Mouse (Mus musculus) liver, embryonic 12.5 days (tissue): ENCODE measurements around the gene Pla2g6. TPM values are rescaled to one million over a fixed set of nuclear protein-coding genes. Genes with fewer than 3 reads are reported as not detected.

Experiments used
- ATAC-seq: fragments of 200-750 bp; cut with Nextera tagmentation; 2 replicates; pipeline ENCODE4 v1.8.0; 2017; ENCODE audit warnings: moderate number of reproducible peaks, mild to moderate bottlenecking, moderate library complexity
- H3K27ac ChIP-seq: fragments of 300-500 bp; sonication (generic); 2 replicates; pipeline ENCODE4 v1.5.1; 2016; ENCODE audit warnings: mild to moderate bottlenecking
- H3K27me3 ChIP-seq: fragments of 300-500 bp; sonication (generic); replicated peaks from 2 replicates; pipeline ENCODE4 v1.6.1; 2016; ENCODE audit warnings: mild to moderate bottlenecking, moderate library complexity
- H3K36me3 ChIP-seq: fragments of 300-500 bp; sonication (generic); 2 replicates; pipeline ENCODE4 v1.6.1; 2016; ENCODE audit warnings: mild to moderate bottlenecking, moderate library complexity
- H3K4me1 ChIP-seq: fragments of 300-500 bp; sonication (generic); 2 replicates; pipeline ENCODE4 v1.6.1; 2016
- H3K4me2 ChIP-seq: fragments of 300-500 bp; sonication (generic); 2 replicates; pipeline ENCODE4 v1.6.1; 2016; ENCODE audit warnings: mild to moderate bottlenecking, moderate library complexity
- H3K4me3 ChIP-seq: fragments of 300-500 bp; sonication (generic); 2 replicates; pipeline ENCODE4 v1.5.1; 2016; ENCODE audit warnings: mild to moderate bottlenecking, moderate library complexity
- H3K9ac ChIP-seq: fragments of 300-500 bp; sonication (generic); 2 replicates; pipeline ENCODE4 v1.6.1; 2016; ENCODE audit warnings: mild to moderate bottlenecking, moderate library complexity
- H3K9me3 ChIP-seq: fragments of 300-500 bp; sonication (generic); replicated peaks from 2 replicates; pipeline ENCODE4 v1.6.1; 2016; ENCODE audit warnings: mild to moderate bottlenecking, moderate library complexity
- WGBS: fragments of 180-500 bp; shearing (Covaris S2); methylation state at CpG from one replicate; pipeline ENCODE4 v1.1.7; 2016; ENCODE audit not compliant: insufficient replicate concordance; 5-methylcytosine and 5-hydroxymethylcytosine counted together
- polyA plus RNA-seq: library from polyadenylated mRNA; unstranded; fragments of >200 nt; fragmentation: Nextera tagmentation; extraction: Ambion mirVana; gene quantifications from 2 replicates; pipeline ENCODE4 v1.2.1, GENCODE M21; 2016

Gene Pla2g6
- polyA plus RNA-seq, 1 experiment from 2014 or later: 17.3 TPM

DNA sequence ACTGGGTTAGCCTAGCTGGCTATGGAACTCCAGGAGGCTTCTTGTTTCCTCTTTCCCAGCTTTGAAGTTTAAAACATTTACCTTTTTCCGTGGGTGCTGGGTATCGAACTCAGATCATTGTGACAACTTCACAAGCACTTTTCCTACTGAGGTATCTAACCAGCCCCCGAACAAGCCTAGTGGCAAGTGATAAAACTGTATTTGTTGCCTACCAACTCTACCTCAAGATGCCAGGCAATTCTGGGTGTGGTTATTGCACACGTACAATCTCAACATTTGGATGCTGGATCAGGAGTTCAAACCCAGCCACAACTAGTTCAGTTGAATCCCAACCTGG is 717 bp upstream of the Pla2g6 start:
- no peaks in the 10 kb centered on the region for H3K36me3 ChIP-seq
- H3K4me2 ChIP-seq: peak overlapping the region; percentile 85
- H3K4me3 ChIP-seq: no peak overlapping the region
- no peaks in the 10 kb centered on the region for H3K9me3 ChIP-seq
- H3K27me3 ChIP-seq: no peaks in the 10 kb centered on the region
- H3K4me1 ChIP-seq: peaks cover 63% of the 10 kb centered on the region
- WGBS: 61% methylated on average over 4 of the region's 4 CpGs
- no peak overlapping the region for H3K9ac ChIP-seq
- no peak for ATAC-seq
- peak overlapping the region; percentile 91; the same call in 1 of the 2 replicates for H3K27ac ChIP-seq

DNA sequence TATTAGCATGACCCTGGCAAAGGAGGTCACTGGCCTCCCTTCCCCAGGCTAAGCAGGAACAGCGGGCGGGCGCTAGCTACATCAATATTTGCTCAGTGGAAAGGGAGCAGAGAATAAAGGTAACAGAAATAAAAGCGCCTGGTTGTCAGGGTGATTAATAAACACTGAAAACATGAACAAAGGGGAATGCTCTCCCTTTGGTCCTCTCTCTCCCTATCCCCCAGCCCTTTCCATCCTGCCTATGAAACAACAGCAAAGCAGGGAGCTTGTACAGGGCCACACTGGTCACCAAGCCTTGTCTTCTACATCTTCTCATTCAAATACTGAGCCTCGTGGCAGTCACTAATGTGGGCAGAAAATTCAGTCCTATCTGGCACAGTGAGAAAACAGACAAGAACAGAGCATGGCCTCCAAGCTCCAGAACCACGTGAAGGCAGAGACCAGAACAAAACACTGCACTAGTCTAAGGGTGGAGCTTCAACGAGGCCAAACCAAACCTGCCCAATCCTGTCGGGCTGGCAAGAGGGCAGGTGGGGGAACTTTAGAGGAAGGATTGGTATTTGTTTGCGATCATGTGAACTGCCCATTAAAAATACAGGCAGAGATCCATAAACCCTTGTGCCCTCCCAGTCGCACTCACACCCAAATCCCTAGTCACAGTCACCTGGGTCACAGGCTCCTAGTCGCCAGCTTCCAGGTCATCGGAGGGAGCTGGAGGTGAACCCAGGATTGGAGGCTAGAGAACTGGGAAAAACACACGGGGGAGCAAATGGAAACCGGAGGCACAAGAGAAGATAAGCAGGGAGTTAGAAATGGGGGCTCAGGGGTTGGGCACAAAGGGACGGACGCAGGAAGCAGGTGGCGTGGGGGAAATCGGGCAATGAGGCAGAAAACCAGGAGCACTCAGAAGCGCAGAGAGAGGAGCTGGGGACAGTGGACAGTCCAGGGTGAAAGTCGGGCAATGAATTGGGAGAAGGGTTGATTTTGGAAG is 924 bp downstream of the Pla2g6 start:
- no peaks in the 10 kb centered on the region for H3K27me3 ChIP-seq
- peak overlapping the region; percentile 69 for H3K4me3 ChIP-seq
- 14% methylated on average over 20 of the region's 20 CpGs for WGBS
- peak overlapping the region; percentile 85 for H3K4me2 ChIP-seq
- H3K9ac ChIP-seq: peak overlapping the region; percentile 87
- ATAC-seq: peak; percentile 40
- peak overlapping the region; percentile 91 for H3K27ac ChIP-seq
- H3K9me3 ChIP-seq: no peaks in the 10 kb centered on the region
- H3K4me1 ChIP-seq: peaks cover 67% of the 10 kb centered on the region
- no peaks in the 10 kb centered on the region for H3K36me3 ChIP-seq

DNA sequence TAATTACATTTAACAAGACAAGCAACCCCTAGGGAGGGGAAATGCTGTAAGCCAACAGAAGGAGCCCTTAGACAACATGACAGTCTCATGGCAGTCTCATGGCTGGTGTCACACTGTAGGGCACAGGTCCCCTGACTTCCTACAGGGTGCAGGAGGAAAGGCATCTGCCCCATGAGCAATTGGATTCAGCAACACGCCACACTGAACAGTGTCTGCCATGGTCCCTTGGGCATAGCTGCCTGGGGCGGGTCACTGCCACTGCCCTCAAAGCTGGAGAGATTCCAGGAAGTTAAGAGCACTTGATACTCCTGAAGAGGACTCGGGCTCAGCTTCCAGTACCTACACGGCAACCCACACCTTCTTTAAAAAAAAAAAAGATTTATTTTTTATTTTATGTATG is 1.9 kb downstream of the Pla2g6 start:
- H3K36me3 ChIP-seq: no peaks in the 10 kb centered on the region
- ATAC-seq: no peak
- peak overlapping the region; percentile 87 for H3K9ac ChIP-seq
- no peaks in the 10 kb centered on the region for H3K27me3 ChIP-seq
- H3K4me2 ChIP-seq: peak overlapping the region; percentile 85
- WGBS: 56% methylated on average over 4 of the region's 4 CpGs
- H3K27ac ChIP-seq: peak overlapping the region; percentile 91
- no peaks in the 10 kb centered on the region for H3K9me3 ChIP-seq
- peaks cover 77% of the 10 kb centered on the region for H3K4me1 ChIP-seq
- peak overlapping the region; percentile 16; the same call in 1 of the 2 replicates for H3K4me3 ChIP-seq

DNA sequence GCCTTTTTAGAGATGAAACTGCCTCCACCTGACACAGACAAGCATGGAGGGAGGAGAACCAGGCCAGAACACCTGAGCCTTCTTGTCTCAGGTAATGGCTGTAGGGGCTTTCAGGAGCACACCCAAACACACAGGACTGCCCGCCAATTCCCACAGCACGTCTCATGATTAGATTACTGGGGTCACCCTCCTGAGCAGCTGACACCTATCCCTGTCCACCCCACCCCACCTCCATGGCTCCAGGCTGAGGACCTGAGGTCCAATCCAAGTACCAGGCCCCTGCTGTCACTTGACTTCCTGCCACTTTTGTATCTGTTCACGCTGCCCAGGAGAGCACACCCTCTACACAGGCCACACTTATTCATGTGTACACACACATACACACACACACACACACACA is 2.4 kb downstream of the Pla2g6 start:
- Histone ChIP-seq H3K27ac (peak overlapping the region; percentile 91; the same call in 1 of the 2 replicates), H3K27me3 (no peaks in the 10 kb centered on the region), H3K4me2 (peak overlapping the region; percentile 85), H3K9ac (peak overlapping the region; percentile 87), H3K36me3 (no peaks in the 10 kb centered on the region), H3K9me3 (no peaks in the 10 kb centered on the region), H3K4me1 (peaks cover 79% of the 10 kb centered on the region), H3K4me3 (no peak overlapping the region)
- ATAC-seq: no peak
- WGBS: 65% methylated on average over 3 of the region's 3 CpGs

DNA sequence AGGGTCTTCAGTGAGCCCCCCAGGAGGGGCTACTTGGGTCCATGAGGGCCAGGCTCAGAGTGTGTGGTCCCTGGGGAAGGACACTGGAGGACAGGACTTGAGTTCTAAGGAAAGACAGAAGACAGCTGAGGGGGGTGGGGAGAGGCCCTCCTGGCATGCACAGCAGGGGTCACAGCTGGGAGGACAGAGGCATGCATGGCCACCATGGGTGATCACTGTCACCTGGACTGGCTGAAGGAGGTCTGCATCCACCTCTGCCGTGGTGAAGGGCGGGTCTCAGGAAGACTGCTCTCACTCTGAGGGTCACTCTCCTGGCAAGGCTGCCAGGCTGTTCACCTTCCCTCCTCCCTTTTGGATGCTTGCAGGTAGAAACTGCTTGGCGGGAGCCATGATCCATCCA is 3.8 kb downstream of the Pla2g6 start:
- Histone ChIP-seq H3K4me2 (no peak overlapping the region), H3K27me3 (no peaks in the 10 kb centered on the region), H3K4me3 (no peak overlapping the region), H3K4me1 (peaks cover 76% of the 10 kb centered on the region), H3K27ac (peak overlapping the region; percentile 91; the same call in 1 of the 2 replicates), H3K9ac (peak overlapping the region; percentile 10; the same call in 1 of the 2 replicates), H3K9me3 (no peaks in the 10 kb centered on the region), H3K36me3 (peaks cover 5% of the 10 kb centered on the region)
- 90% methylated on average over 3 of the region's 3 CpGs for WGBS
- no peak for ATAC-seq

DNA sequence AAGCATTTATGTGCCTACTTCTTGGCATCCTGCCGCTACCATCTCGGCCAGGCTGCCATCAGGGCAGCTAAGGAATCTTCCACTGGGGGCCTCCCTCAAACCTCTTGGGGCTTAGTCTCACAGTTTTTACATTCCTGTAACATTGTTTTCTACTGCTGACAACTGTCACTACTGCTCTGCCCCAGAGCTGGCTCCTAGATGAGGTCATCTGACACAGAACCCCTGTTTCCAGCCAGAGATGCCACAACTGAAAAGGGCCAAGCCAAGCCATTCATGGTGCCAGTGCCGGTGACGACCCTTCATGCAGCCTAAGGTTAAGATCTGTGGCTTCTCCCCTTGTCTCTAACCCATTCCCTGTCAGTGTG is 4.4 kb downstream of the Pla2g6 start:
- H3K4me1 ChIP-seq: peaks cover 70% of the 10 kb centered on the region
- H3K9ac ChIP-seq: no peak overlapping the region; the same call in 1 of the 2 replicates
- H3K4me2 ChIP-seq: no peak overlapping the region
- H3K27ac ChIP-seq: peak overlapping the region; percentile 79
- WGBS: 73% methylated on average over 4 of the region's 4 CpGs
- no peaks in the 10 kb centered on the region for H3K27me3 ChIP-seq
- no peak for ATAC-seq
- no peaks in the 10 kb centered on the region for H3K9me3 ChIP-seq
- H3K4me3 ChIP-seq: no peak overlapping the region
- peaks cover 8% of the 10 kb centered on the region for H3K36me3 ChIP-seq

DNA sequence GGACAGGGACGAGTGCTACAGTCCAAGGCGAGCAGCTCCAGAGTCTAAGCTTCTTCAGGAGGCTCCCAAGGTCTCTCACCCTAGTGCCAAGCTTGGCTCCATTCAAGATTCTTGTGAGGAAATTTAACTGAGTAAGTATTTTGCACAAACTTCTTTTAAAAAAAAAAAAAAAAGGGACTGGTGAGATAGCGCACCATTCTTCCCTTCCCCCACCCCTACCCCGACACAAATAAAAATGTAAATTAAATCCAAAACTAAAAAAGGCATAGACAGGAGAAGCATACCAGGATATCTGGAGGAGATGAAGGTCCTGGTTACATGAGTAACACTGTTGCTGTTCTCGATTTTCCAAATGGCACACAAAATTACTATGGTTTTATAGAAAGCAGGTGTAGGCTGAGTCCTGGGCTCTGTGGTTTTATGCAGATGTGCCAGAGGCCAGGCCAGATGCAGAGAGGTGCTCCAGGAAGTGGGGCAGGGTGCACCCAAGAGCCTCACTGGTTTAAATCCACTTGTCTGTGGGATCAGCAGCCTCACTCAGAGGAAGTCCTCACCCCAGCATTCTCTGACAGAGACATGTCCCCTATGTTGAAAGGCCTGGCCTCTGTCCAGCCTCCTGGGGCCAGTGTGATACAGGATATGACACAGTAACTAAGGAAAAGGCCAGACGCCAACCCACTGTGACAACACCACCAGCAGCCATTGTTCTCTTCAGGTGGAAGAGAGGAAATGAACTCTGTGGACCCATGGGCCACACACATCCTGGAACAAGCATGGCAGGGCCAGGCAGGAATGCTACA is 5.0 kb downstream of the Pla2g6 start:
- H3K4me1 ChIP-seq: peaks cover 66% of the 10 kb centered on the region
- 61% methylated on average over 6 of the region's 6 CpGs for WGBS

DNA sequence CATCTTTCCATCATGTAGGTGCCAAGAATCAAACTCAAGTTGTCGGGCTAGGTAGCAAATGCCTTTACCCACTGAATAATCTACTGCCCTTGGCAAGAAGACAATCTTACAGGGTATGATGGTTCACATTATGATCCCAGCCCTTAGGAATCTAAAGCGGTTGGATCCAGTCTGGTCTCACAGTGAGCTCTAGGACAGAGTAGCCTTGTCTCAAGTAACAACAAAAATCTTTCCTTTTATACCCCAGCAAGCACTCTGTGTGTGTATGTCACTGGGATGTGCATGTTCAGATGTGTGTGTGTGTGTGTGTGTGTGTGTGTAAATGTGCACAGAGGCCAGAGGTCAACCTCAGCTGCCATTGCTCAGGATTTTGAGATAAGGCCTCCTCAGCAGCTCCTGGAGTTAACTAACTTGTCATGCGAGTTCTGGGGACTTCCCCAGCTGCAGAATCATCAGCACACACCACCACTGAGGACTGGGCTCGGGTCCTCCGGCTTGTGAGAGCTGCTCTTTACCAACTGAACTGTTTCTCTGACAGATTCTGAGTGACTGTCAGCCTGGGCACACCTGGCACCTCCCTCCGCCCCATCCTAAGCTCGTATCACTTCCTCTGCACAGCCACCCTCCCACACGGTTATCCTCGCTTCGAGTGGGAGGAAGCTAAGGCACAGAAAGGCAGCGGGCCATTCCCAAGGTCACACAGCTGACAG is 5.8 kb downstream of the Pla2g6 start:
- peaks cover 17% of the 10 kb centered on the region for H3K36me3 ChIP-seq
- H3K9ac ChIP-seq: no peak overlapping the region; the same call in 1 of the 2 replicates
- peaks cover 64% of the 10 kb centered on the region for H3K4me1 ChIP-seq
- peak; percentile 13 for ATAC-seq
- H3K27me3 ChIP-seq: no peaks in the 10 kb centered on the region
- H3K4me3 ChIP-seq: no peak overlapping the region
- no peaks in the 10 kb centered on the region for H3K9me3 ChIP-seq
- WGBS: 49% methylated on average over 11 of the region's 11 CpGs
- peak overlapping the region; percentile 79 for H3K27ac ChIP-seq
- peak overlapping the region; percentile 36 for H3K4me2 ChIP-seq

More for the DNA sequence above, 5.0 kb downstream of the Pla2g6 start:
- H3K27me3 ChIP-seq: no peaks in the 10 kb centered on the region
- no peak overlapping the region for H3K4me3 ChIP-seq
- H3K9ac ChIP-seq: no peak overlapping the region
- H3K27ac ChIP-seq: peak overlapping the region; percentile 79
- H3K4me2 ChIP-seq: peak overlapping the region; percentile 36
- no peak for ATAC-seq
- peaks cover 12% of the 10 kb centered on the region for H3K36me3 ChIP-seq
- H3K9me3 ChIP-seq: no peaks in the 10 kb centered on the region

DNA sequence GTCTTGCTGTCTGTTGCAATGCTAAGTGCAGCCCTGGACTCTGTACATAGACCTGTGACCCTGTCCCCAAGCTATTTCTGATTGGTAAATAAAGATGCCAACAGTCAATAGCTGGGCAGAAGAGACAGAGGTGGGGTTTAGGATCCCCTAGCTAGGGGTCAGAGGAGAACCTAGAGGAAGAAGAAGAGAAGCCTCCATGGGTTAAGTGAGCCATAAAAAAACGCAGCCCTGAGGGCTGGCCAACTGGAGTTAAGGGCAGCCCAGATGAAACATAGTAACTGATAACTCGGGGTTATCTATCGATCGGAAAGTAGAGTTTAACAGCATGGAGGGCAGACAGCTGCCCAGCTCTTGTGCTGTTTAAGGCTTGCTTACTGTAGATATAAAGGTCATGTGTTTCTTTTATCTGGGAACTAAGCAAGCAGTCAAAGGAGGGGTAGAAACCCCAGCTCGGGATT is 6.4 kb downstream of the Pla2g6 start:
- peak; percentile 64 for ATAC-seq
- peak overlapping the region; percentile 9; the same call in 1 of the 2 replicates for H3K9ac ChIP-seq

DNA sequence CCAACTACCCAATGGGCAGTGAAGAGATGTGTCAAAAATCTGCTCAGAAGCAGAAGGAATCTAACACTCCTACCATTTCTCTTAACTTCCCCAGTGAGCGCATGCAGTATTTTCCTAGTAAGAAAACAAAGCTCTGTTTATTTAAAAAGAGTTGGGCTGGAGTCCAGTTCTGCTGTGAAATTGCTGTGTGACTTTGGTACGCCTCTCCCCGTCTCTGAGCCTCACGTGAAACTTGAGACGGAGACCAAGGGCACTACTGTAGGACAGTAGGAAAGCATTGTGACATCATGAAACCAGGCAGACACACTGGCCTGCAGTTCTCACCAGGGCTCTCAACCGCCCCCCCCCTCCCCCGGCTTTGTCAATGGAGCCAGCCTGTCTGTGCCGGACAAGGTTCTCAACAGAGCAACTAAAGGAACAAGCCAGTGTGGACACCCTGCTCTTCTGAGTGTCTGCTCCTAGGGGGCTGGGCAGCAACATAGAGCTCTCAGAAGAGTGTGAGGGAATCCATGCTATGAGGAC is 14.3 kb downstream of the Pla2g6 start:
- ATAC-seq: no peak
- Histone ChIP-seq H3K27ac (no peak overlapping the region), H3K36me3 (peaks cover 61% of the 10 kb centered on the region), H3K4me2 (no peak overlapping the region), H3K9ac (no peak overlapping the region), H3K4me3 (no peak overlapping the region), H3K4me1 (no peaks in the 10 kb centered on the region), H3K27me3 (no peaks in the 10 kb centered on the region), H3K9me3 (no peaks in the 10 kb centered on the region)
- 84% methylated on average over 8 of the region's 8 CpGs for WGBS

More for the DNA sequence above, 6.4 kb downstream of the Pla2g6 start:
- Histone ChIP-seq H3K36me3 (peaks cover 22% of the 10 kb centered on the region), H3K27ac (peak overlapping the region; percentile 79), H3K4me3 (no peak overlapping the region), H3K4me2 (peak overlapping the region; percentile 36), H3K27me3 (no peaks in the 10 kb centered on the region), H3K9me3 (no peaks in the 10 kb centered on the region), H3K4me1 (peaks cover 57% of the 10 kb centered on the region)
- 29% methylated on average over 5 of the region's 5 CpGs for WGBS

DNA sequence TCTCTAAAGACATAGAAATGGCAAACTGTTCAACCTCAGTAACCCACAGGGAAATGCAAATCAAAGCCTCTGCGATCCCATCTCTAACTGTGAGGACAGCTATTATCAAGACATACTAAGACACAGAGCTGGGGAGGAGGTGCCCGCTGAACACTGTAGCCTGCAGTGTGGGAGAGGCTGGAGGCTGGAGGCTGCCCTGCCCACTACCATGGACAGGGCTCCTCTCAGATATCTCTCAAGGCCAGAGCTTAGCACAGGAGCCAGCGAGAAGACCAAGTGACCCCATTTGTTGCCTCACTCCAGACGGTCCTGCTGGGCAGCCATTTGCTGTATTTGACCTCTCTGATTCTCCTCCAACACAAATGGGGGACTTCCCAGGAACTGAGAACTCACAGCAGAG is 20.3 kb downstream of the Pla2g6 start:
- Histone ChIP-seq H3K9me3 (no peaks in the 10 kb centered on the region), H3K27ac (no peak overlapping the region), H3K4me2 (no peak overlapping the region), H3K4me1 (no peaks in the 10 kb centered on the region), H3K36me3 (peaks cover 82% of the 10 kb centered on the region), H3K9ac (no peak overlapping the region), H3K27me3 (no peaks in the 10 kb centered on the region), H3K4me3 (no peak overlapping the region)
- 62% methylated on average over 4 of the region's 4 CpGs for WGBS
- no peak for ATAC-seq
